Mouse (Mus musculus) cerebellum, postnatal 10 days (tissue): ENCODE results near the gene Ntf5.
A peak's percentile ranks its signal among the peaks of the same experiment; 100 is the strongest.
"Not testable (repeated sequence)": the region's sequence is repeated elsewhere in the genome, so short reads cannot be mapped to it uniquely, and the experiment has no call there.

Source experiments
- DNase-seq, 2 experiments: peaks; one replicate each; pipeline ENCODE4 v3.0.0; 2021; ENCODE audit warnings: mixed read lengths in 2 of 2

The Ntf5 gene

DNA sequence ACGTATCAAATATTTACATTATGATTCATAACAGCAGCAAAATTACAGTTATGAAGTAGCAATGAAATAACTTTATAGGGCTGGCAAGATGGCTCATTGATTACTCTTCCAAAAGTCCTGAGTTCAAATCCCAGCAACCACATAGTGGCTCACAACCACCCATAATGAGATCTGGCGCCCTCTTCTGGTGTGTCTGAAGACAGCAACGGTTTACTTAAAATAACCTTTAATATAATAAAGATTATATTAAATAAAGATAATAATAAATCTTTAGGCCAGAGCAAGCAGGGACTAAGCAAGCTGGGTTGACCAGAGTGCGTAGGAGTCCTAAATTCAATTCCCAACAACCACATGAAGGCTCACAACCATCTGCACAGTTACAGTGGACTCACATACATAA is 49.4 kb downstream of the Ntf5 start:
- DNase-seq = not testable (repeated sequence)

DNA sequence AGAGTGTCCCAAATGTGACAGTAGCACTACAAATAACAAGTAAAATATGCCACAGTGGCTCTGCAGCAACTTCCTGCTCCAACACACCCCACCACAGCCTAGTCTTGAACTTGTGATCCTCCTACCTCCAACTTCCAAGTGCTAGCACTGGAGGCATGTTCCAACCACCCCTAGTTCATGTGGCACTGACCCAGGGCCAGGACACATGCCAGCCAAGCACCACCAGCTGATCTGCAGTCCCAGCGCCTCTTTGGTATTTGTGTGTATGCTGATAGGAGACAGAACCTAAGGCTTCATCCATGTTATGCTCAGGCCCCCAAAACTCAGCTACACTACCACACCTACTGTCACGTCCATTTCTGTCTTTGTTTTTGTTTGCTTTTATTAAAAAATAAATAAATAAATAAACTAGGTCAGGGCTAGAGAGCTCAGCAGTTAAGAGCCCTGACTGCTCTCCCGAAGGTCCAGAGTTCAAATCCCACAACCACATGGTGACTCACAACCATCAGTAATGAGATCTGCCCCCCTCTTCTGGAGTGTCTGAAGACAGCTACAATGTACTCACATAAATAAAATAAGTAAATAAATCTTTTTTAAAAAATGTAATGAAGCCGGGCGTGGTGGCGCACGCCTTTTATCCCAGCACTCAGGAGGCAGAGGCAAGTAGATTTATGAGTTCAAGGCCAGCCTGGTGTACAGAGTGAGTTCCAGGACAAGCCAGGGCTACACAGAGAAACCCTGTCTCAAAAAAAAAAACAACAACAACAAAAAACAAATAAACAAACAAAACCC is 50.7 kb downstream of the Ntf5 start:
- DNase-seq = peak in 1 of 2 experiments; percentile 49

DNA sequence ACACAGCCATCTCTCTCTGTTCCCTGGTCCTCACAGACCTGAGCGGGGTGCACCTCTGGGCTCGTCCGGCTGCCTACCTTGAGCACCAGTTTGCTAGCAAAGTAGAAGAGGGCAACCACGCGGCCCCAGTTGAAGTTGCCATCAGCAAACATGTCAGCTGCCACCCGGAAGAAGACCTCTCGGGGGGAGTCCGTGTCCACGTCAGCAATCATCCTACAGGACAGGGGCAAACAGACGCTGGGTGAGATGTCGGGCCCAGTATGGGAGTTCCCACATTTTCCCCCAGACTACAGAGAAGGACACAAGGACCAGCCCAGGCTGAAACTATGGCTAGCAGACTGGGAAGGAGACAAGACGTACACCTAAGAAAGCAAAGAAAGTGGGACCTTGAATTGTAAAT is 51.6 kb downstream of the Ntf5 start:
- no peak for DNase-seq

DNA sequence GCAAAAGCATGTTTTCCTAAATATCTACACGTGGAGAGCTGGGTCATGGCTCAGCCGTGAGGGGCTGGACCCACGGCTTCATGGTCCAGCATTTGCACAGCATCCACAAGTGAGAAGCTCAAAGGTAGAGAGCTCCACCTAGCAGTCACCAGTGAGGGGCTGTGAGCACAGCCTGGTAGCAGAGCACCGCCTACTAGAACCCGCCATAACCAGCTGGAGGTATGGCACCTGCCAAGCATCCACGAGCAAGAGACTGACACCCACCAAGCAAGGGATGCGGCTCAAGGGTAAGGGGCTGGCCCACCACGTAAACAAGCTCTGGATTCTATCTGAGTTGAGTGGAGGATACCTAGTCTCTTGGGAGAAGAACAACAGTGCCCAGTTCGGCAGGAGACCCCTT is 52.1 kb downstream of the Ntf5 start:
- DNase-seq = peak in 1 of 2 experiments; percentile 48

DNA sequence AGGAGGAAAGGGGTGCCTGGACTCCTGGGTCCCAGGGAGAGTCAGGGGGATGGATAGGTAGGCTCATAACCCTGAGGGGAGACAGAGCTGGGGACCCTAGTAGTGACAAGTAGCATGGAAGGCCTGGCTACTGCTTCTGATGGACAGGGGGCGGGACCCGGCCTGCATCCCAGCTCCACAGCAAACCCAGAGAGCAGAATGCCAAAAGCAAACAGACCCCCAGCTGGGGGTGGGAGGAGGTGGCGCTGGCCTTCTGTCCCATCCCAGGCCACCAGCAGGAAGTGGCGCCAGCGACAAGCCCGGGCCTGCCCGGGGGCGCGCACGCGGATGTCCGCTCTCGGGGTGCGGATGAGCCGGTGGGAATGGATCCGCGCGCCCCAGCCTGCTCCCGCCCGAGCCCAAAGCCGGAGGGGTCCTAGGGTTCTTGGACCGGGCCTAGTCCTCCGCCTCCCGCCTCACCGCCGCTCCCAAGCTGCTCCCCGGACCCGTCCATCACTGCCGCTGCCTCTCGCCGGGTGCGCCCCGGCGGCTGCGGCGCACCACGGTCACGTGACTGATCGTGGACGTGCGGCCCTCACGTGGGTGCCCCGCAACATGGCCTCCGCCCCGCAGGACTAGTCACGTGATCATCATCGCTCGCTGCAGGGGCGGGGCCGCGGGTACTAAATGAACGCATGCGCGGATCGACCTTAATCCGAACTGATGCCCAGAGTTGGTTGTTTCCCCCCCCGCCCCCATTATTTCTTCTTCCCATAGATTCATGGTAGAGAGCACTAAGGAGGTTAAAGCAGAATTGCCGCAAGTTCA is 53.0 kb downstream of the Ntf5 start, which contains the start of gene Bax:
TSS of gene Bax (minus strand) at position 616 of the 807 bp plus-strand sequence.
- peak; percentile 99 for DNase-seq
